Mouse (Mus musculus): ENCODE results near the gene Olfr1116. TPM values are rescaled to one million over a fixed set of nuclear protein-coding genes. Genes with fewer than 3 reads are reported as not detected.
"Not testable (repeated sequence)": the region's sequence is repeated elsewhere in the genome, so short reads cannot be mapped to it uniquely, and the experiment has no call there.

Olfr1116 gene
- total RNA-seq (2014; fragmentation: Nextera tagmentation) (not detected in 2 replicates), total RNA-seq (2017) (not detected in 2 replicates)

- ATAC-seq (replicated peaks; ENCODE audit: low FRiP score, low TSS enrichment, poor library complexity, severe bottlenecking) = no peak
Observed at GRCm38 (mm10) chr2:87267234-87267633, at the start of gene Olfr1116. TSS of gene Olfr1116 (plus strand) at chr2:87267534.

GRCm38 (mm10) chr2:87247713-87248112 is 19.6 kb upstream of the Olfr1116 start, which contains the start of gene Olfr1115:
TSS of gene Olfr1115 (plus strand) at chr2:87248013.
- ATAC-seq (replicated peaks; ENCODE audit: low FRiP score, low TSS enrichment, poor library complexity, severe bottlenecking) = no peak

- ATAC-seq (replicated peaks; ENCODE audit: low FRiP score, low TSS enrichment, poor library complexity, severe bottlenecking) = not testable (repeated sequence)
Observed at GRCm38 (mm10) chr2:87293977-87294376, 26.6 kb downstream of the Olfr1116 start.

GRCm38 (mm10) chr2:87307281-87307680 is 39.9 kb downstream of the Olfr1116 start, which contains the start of gene Olfr1118:
TSS of gene Olfr1118 (plus strand) at chr2:87307581.
- no peak for ATAC-seq (replicated peaks; ENCODE audit: low FRiP score, low TSS enrichment, poor library complexity, severe bottlenecking)

Other genes with a start within 250 kb of the Olfr1116 start
- gene Olfr1104, start 240.5 kb upstream of the Olfr1116 start, total RNA-seq (2014; fragmentation: Nextera tagmentation) = not detected in 2 replicates
- not detected in 2 replicates for gene Olfr1104, start 240.5 kb upstream of the Olfr1116 start, total RNA-seq (2017)
- gene Olfr1105, start 231.0 kb upstream of the Olfr1116 start, total RNA-seq (2014; fragmentation: Nextera tagmentation) = not detected in 2 replicates
- gene Olfr1105, start 231.0 kb upstream of the Olfr1116 start, total RNA-seq (2017) = not detected in 2 replicates
- not detected in 2 replicates for gene Olfr1106, start 215.3 kb upstream of the Olfr1116 start, total RNA-seq (2014; fragmentation: Nextera tagmentation)
- not detected in 2 replicates for gene Olfr1106, start 215.3 kb upstream of the Olfr1116 start, total RNA-seq (2017)
- not detected in 2 replicates for gene Olfr1107, start 191.7 kb upstream of the Olfr1116 start, total RNA-seq (2014; fragmentation: Nextera tagmentation)
- gene Olfr1107, start 191.7 kb upstream of the Olfr1116 start, total RNA-seq (2017) = not detected in 2 replicates
- gene Olfr1109, start 171.5 kb upstream of the Olfr1116 start, total RNA-seq (2014; fragmentation: Nextera tagmentation) = not detected in 2 replicates
- not detected in 2 replicates for gene Olfr1109, start 171.5 kb upstream of the Olfr1116 start, total RNA-seq (2017)
- not detected in 2 replicates for gene Olfr259, start 153.0 kb upstream of the Olfr1116 start, total RNA-seq (2014; fragmentation: Nextera tagmentation)
- not detected in 2 replicates for gene Olfr259, start 153.0 kb upstream of the Olfr1116 start, total RNA-seq (2017)
- gene Olfr1110, start 127.2 kb upstream of the Olfr1116 start, total RNA-seq (2014; fragmentation: Nextera tagmentation) = not detected in 2 replicates
- not detected in 2 replicates for gene Olfr1110, start 127.2 kb upstream of the Olfr1116 start, total RNA-seq (2017)
- not detected in 2 replicates for gene Olfr1111, start 114.9 kb upstream of the Olfr1116 start, total RNA-seq (2014; fragmentation: Nextera tagmentation)
- not detected in 2 replicates for gene Olfr1111, start 114.9 kb upstream of the Olfr1116 start, total RNA-seq (2017)
- gene Olfr1112, start 79.7 kb upstream of the Olfr1116 start, total RNA-seq (2014; fragmentation: Nextera tagmentation) = not detected in 2 replicates
- gene Olfr1112, start 79.7 kb upstream of the Olfr1116 start, total RNA-seq (2017) = not detected in 2 replicates
- not detected in 2 replicates for gene Olfr1113, start 58.6 kb upstream of the Olfr1116 start, total RNA-seq (2014; fragmentation: Nextera tagmentation)
- gene Olfr1113, start 58.6 kb upstream of the Olfr1116 start, total RNA-seq (2017) = not detected in 2 replicates
- not detected in 2 replicates for gene Olfr1115, start 19.5 kb upstream of the Olfr1116 start, total RNA-seq (2014; fragmentation: Nextera tagmentation)
- gene Olfr1115, start 19.5 kb upstream of the Olfr1116 start, total RNA-seq (2017) = not detected in 2 replicates
- gene Olfr1118, start 40.0 kb downstream of the Olfr1116 start, total RNA-seq (2014; fragmentation: Nextera tagmentation) = not detected in 2 replicates
- gene Olfr1118, start 40.0 kb downstream of the Olfr1116 start, total RNA-seq (2017) = not detected in 2 replicates
- not detected in 2 replicates for gene Olfr1120, start 87.3 kb downstream of the Olfr1116 start, total RNA-seq (2014; fragmentation: Nextera tagmentation)
- gene Olfr1120, start 87.3 kb downstream of the Olfr1116 start, total RNA-seq (2017) = not detected in 2 replicates
- not detected in 2 replicates for gene Olfr1121, start 102.4 kb downstream of the Olfr1116 start, total RNA-seq (2014; fragmentation: Nextera tagmentation)
- not detected in 2 replicates for gene Olfr1121, start 102.4 kb downstream of the Olfr1116 start, total RNA-seq (2017)
- gene Olfr1122, start 118.3 kb downstream of the Olfr1116 start, total RNA-seq (2014; fragmentation: Nextera tagmentation) = not detected in 2 replicates
- gene Olfr1122, start 118.3 kb downstream of the Olfr1116 start, total RNA-seq (2017) = not detected in 2 replicates
- not detected in 2 replicates for gene Olfr1123, start 149.1 kb downstream of the Olfr1116 start, total RNA-seq (2014; fragmentation: Nextera tagmentation)
- gene Olfr1123, start 149.1 kb downstream of the Olfr1116 start, total RNA-seq (2017) = not detected in 2 replicates
- not detected in 2 replicates for gene Olfr1124, start 162.7 kb downstream of the Olfr1116 start, total RNA-seq (2014; fragmentation: Nextera tagmentation)
- gene Olfr1124, start 162.7 kb downstream of the Olfr1116 start, total RNA-seq (2017) = not detected in 2 replicates
- gene Olfr1126, start 186.4 kb downstream of the Olfr1116 start, total RNA-seq (2014; fragmentation: Nextera tagmentation) = not detected in 2 replicates
- not detected in 2 replicates for gene Olfr1126, start 186.4 kb downstream of the Olfr1116 start, total RNA-seq (2017)
- not detected in 2 replicates for gene Pramel7, start 229.6 kb downstream of the Olfr1116 start, total RNA-seq (2014; fragmentation: Nextera tagmentation)
- gene Pramel7, start 229.6 kb downstream of the Olfr1116 start, total RNA-seq (2017) = not detected in 2 replicates
- gene Pramel6, start 239.0 kb downstream of the Olfr1116 start, total RNA-seq (2014; fragmentation: Nextera tagmentation) = not detected in 2 replicates
- gene Pramel6, start 239.0 kb downstream of the Olfr1116 start, total RNA-seq (2017) = not detected in 2 replicates

All from megakaryocyte-erythroid progenitor cell, adult 5-6 weeks (primary cell).